Mouse (Mus musculus): ENCODE measurements at regions not wholly inside any gene's neighbourhood (a gene's known extent, or its start where the extent isn't known, plus 50 kb on each side); places are given as distances from the start of the nearest gene placed in this dataset.

GRCm38 (mm10) chr9:52287761-52288275 is 119.4 kb upstream of the Zc3h12c start:
- TF ChIP-seq EP300 (IDR thresholded peaks at IDR 0.05; ENCODE audit: low read depth), result no peak
- no peak for TF ChIP-seq CTCF (IDR thresholded peaks at IDR 0.05; ENCODE audit: low read depth)

All from heart, postnatal 0 days (tissue).